Mouse (Mus musculus): Measurements from ENCODE around the gene Rora.

DNA sequence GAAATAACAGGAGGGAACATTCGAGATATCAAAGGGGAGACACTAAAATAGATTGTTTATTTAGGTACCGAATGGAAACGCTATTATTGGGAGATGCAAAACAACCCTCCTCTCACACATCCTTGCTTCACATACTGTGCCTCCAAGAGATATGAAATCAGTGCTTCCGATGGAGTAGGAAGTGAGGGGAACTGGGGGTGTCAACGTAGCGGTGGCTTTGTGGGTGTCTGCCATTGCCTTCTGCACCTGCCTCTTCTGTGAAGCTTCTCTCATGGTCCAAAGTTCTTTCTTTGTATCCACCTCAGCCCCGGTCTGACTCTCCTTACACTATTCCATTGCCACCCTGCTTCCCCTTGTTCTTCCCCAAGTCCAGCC, 472.2 kb downstream of the Rora start:
- TF ChIP-seq EP300 (optimal IDR thresholded peaks at IDR 0.05): no peak
- TF ChIP-seq CTCF (IDR thresholded peaks at IDR 0.05; ENCODE audit: low read depth): no peak

Measured in stomach, postnatal 0 days (tissue).